In the genomic region with DNA sequence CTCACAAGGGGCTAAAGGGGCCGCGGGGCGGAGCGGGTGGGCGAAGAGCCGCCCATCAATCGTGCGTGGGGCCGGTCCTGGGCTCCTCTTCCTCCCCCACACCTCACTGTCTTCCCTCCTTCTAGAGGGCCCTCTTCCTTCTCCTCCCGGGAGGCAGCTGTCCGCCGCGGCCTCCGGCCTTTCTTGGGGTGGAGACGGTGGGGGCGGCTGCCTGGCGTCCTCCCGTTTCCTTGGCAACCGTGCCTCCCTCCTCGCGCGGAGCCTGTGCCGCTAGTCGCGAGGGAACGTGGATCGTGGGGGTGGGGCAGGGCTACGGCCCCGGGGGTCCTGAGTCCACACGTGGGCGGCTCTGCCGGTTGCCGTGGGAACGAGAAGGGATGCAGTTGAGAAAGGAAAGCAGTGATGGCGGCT, we compare ENCODE assay signal across 8 mouse cellular contexts. TPM values are rescaled to one million over a fixed set of nuclear protein-coding genes. Genes with fewer than 3 reads are reported as not detected.
DNase-seq lines count a peak whose midpoint lies in the region; ATAC-seq and TF ChIP-seq lines count a peak whose summit lies in the region.

Gene March10, minus strand, starts transcription at position 239 of the 411 bp plus-strand sequence.

- peak; percentile 45; the same call in 1 of the 2 replicates for ATAC-seq in lung, embryonic 16.5 days (ENCODE audit: low read depth)
- no peak for ATAC-seq in liver, embryonic 16.5 days (ENCODE audit: low read depth)

- peaks cover 4% of the 10 kb centered on the region; the same call in 1 of the 2 replicates for H3K4me1 ChIP-seq in lung, embryonic 16.5 days (replicated peaks; ENCODE audit: control insufficient read depth, insufficient read depth, low read length)
- H3K4me1 ChIP-seq in cortical plate, adult 2 months (ENCODE audit: control insufficient read depth, insufficient read depth, low read length): peaks cover 3% of the 10 kb centered on the region; the same call in 1 of the 2 replicates
- H3K4me1 ChIP-seq in liver, embryonic 16.5 days (ENCODE audit: control insufficient read depth, low read depth, low read length): no peaks in the 10 kb centered on the region

- no peaks in the 10 kb centered on the region for H3K9me3 ChIP-seq in lung, embryonic 16.5 days (ENCODE audit: control insufficient read depth, low read length)
- no peaks in the 10 kb centered on the region for H3K9me3 ChIP-seq in liver, embryonic 16.5 days (replicated peaks; ENCODE audit: control insufficient read depth, low read length)

- DNase-seq in lung, adult 18-20 months: no peak
- peak; percentile 22 for DNase-seq in gastrocnemius, postnatal 25 days
- peak; percentile 58 to 68 for DNase-seq in kidney, postnatal 4 days
- peak; percentile 87 for DNase-seq in right cerebral cortex, postnatal 14 days
- no peak for DNase-seq in adipocyte (ENCODE audit: low spot score)

- peaks cover 2% of the 10 kb centered on the region; the same call in 1 of the 2 replicates for H3K27me3 ChIP-seq in lung, embryonic 16.5 days (ENCODE audit: control insufficient read depth, insufficient read depth, low read depth, low read length)
- H3K27me3 ChIP-seq in liver, embryonic 16.5 days (ENCODE audit: control insufficient read depth, insufficient read depth, low read depth, low read length): peaks cover 20% of the 10 kb centered on the region

- no peak within 1 kb of the TSS for H3K27ac ChIP-seq in lung, embryonic 16.5 days (ENCODE audit: low read length)
- H3K27ac ChIP-seq in cortical plate, adult 2 months (ENCODE audit: insufficient read depth, low read length): peak within 1 kb of the TSS; percentile 73
- H3K27ac ChIP-seq in liver, embryonic 16.5 days (ENCODE audit: low read length): no peak within 1 kb of the TSS

- H3K4me2 ChIP-seq in lung, embryonic 16.5 days (ENCODE audit: low read depth, low read length): peak within 1 kb of the TSS; percentile 61
- peak within 1 kb of the TSS; percentile 20; the same call in 1 of the 2 replicates for H3K4me2 ChIP-seq in liver, embryonic 16.5 days (ENCODE audit: low read depth, low read length)

- 3% methylated on average over 35 of the region's 35 CpGs for WGBS in lung, embryonic 16.5 days
- 5% methylated on average over 35 of the region's 35 CpGs for WGBS in liver, embryonic 16.5 days (ENCODE audit: insufficient replicate concordance)

- peak within 1 kb of the TSS; percentile 44 for H3K4me3 ChIP-seq in lung, embryonic 16.5 days (ENCODE audit: low read length)
- peak within 1 kb of the TSS; percentile 36 for H3K4me3 ChIP-seq in cortical plate, adult 2 months (ENCODE audit: insufficient read depth, low read length)
- H3K4me3 ChIP-seq in liver, embryonic 16.5 days (ENCODE audit: low read depth, low read length): peak within 1 kb of the TSS; percentile 24

- no peak for TF ChIP-seq CTCF in cortical plate, adult 2 months (IDR thresholded peaks at IDR 0.05; ENCODE audit: extremely low read depth, insufficient read depth, low read length)

- H3K36me3 ChIP-seq in lung, embryonic 16.5 days (ENCODE audit: control insufficient read depth, insufficient read depth, low read length): no peaks in the 10 kb centered on the region
- no peaks in the 10 kb centered on the region for H3K36me3 ChIP-seq in liver, embryonic 16.5 days (ENCODE audit: control insufficient read depth, insufficient read depth)

- peak within 1 kb of the TSS; percentile 4; the same call in 1 of the 2 replicates for H3K9ac ChIP-seq in lung, embryonic 16.5 days (ENCODE audit: low read length)
- no peak within 1 kb of the TSS for H3K9ac ChIP-seq in liver, embryonic 16.5 days (ENCODE audit: low read depth, low read length)

- no peak for TF ChIP-seq POLR2A in cortical plate, adult 2 months (IDR thresholded peaks at IDR 0.05; ENCODE audit: extremely low read depth, insufficient read depth, low read length)

RNA-seq across cellular contexts. Expression of gene March10, which starts in this region (rescaled TPM):
- 0.38 TPM in 1 of 2 replicates, not detected in the other for polyA plus RNA-seq in lung, embryonic 16.5 days (2015; fragmentation: Nextera tagmentation; extraction: Ambion mirVana)
- 2.2 and 2.4 TPM in 2 replicates for polyA plus RNA-seq in cortical plate, adult 2 months (2012; rRNA removed)
- not detected for total RNA-seq in gastrocnemius, postnatal 25 days (2021)
- not detected in 2 replicates for polyA plus RNA-seq in liver, embryonic 16.5 days (2015; fragmentation: Nextera tagmentation; extraction: Ambion mirVana)

Comparison
In these comparisons a context has a peak if more than half of its experiments do, and no peak if none do; other contexts are left out.
1. Peak in ATAC-seq, H3K4me3 ChIP-seq, H3K9ac ChIP-seq and H3K4me2 ChIP-seq in lung, embryonic 16.5 days; RNA of the gene not detected or under 1 TPM.
2. Peak in DNase-seq in gastrocnemius, postnatal 25 days; RNA of the gene not detected or under 1 TPM.
3. DNase-seq: peak in kidney, postnatal 4 days (2 of 2) and right cerebral cortex, postnatal 14 days (single experiment); none in lung, adult 18-20 months (0 of 2) and adipocyte (single experiment).
4. Peak in every context shown above with its lines, with median percentiles within 50 percentile points of each other: H3K4me3 ChIP-seq.